Mouse (Mus musculus) NIH3T3 (cell line): ENCODE data around the gene Vnn1.

Experiments
- DNase-seq: peaks from one replicate; pipeline ENCODE4 v3.0.0-alpha.2; 2012; ENCODE audit warnings: low read depth

The Vnn1 gene

GRCm38 (mm10) chr10:23894601-23895349 lies at the start of gene Vnn1:
Gene Vnn1, plus strand, starts transcription at chr10:23894688.
- peak; percentile 32 for DNase-seq

- peak; percentile 30 for DNase-seq
These were observed 43.1 kb upstream of the Vnn1 start, which contains the start of gene Vnn3 for GRCm38 (mm10) chr10:23851228-23851912. Gene Vnn3, plus strand, starts transcription at chr10:23851462.

GRCm38 (mm10) chr10:23852096-23852495 lies 42.4 kb upstream of the Vnn1 start:
- DNase-seq = no peak

- peak; percentile 59 for DNase-seq
These were observed 29.9 kb upstream of the Vnn1 start for GRCm38 (mm10) chr10:23864362-23865312.

GRCm38 (mm10) chr10:23880695-23881094 lies 13.8 kb upstream of the Vnn1 start:
- peak; percentile 25 for DNase-seq

- no peak for DNase-seq
These were observed 9.6 kb upstream of the Vnn1 start for GRCm38 (mm10) chr10:23884910-23885309.

GRCm38 (mm10) chr10:23886060-23886459 lies 8.4 kb upstream of the Vnn1 start:
- no peak for DNase-seq

GRCm38 (mm10) chr10:23892987-23893386 lies 1.5 kb upstream of the Vnn1 start:
- no peak for DNase-seq

GRCm38 (mm10) chr10:23895376-23895775 lies 888 bp downstream of the Vnn1 start:
- no peak for DNase-seq

- DNase-seq = no peak
These were observed 6.6 kb downstream of the Vnn1 start for GRCm38 (mm10) chr10:23901119-23901518.

GRCm38 (mm10) chr10:23905661-23906060 lies 11.2 kb downstream of the Vnn1 start:
- DNase-seq = no peak

- DNase-seq = no peak
These were observed 25.6 kb downstream of the Vnn1 start, which contains the start of gene Taar1 for GRCm38 (mm10) chr10:23920056-23920455. Gene Taar1, plus strand, starts transcription at chr10:23920356.

GRCm38 (mm10) chr10:23922468-23922867 lies 28.0 kb downstream of the Vnn1 start:
- DNase-seq = no peak

GRCm38 (mm10) chr10:23923941-23924340 lies 29.5 kb downstream of the Vnn1 start:
- no peak for DNase-seq

GRCm38 (mm10) chr10:23937613-23938012 lies 43.1 kb downstream of the Vnn1 start:
- no peak for DNase-seq

- DNase-seq = no peak
These were observed 43.8 kb downstream of the Vnn1 start, which contains the start of gene Taar2 for GRCm38 (mm10) chr10:23938312-23938711. Gene Taar2, plus strand, starts transcription at chr10:23938572.

- peak; percentile 28 for DNase-seq
These were observed 48.0 kb downstream of the Vnn1 start for GRCm38 (mm10) chr10:23942465-23942864.

- no peak for DNase-seq
These were observed 53.5 kb downstream of the Vnn1 start for GRCm38 (mm10) chr10:23948026-23948425.

- no peak for DNase-seq
These were observed 55.1 kb downstream of the Vnn1 start, which contains the start of gene Taar3 for GRCm38 (mm10) chr10:23949508-23950005. Gene Taar3, plus strand, starts transcription at chr10:23949558.

- DNase-seq = no peak
These were observed 57.2 kb downstream of the Vnn1 start for GRCm38 (mm10) chr10:23951714-23952113.
